Mouse (Mus musculus) lung, embryonic 15.5 days (tissue): ENCODE measurements at regions not wholly inside any gene's neighbourhood (a gene's known extent, or its start where the extent isn't known, plus 50 kb on each side); places are given as distances from the start of the nearest gene placed in this dataset.
"Not testable (repeated sequence)": the region's sequence is repeated elsewhere in the genome, so short reads cannot be mapped to it uniquely, and the experiment has no call there.

Source experiments
- ATAC-seq: fragments of 200-750 bp; cut with Nextera tagmentation; 2 replicates; pipeline ENCODE4 v1.8.0; 2017; ENCODE audit warnings: moderate number of reproducible peaks, borderline replicate concordance; ENCODE audit not compliant: low FRiP score, low TSS enrichment; ENCODE audit errors: extremely low read depth
- H3K27ac ChIP-seq: fragments of 300-500 bp; sonication (generic); 2 replicates; pipeline ENCODE4 v1.5.1; 2015; ENCODE audit warnings: moderate library complexity, mild to moderate bottlenecking, inconsistent platforms
- H3K27me3 ChIP-seq: fragments of 300-500 bp; sonication (generic); 2 replicates; pipeline ENCODE4 v1.6.1; 2015; ENCODE audit warnings: inconsistent platforms
- H3K36me3 ChIP-seq: fragments of 300-500 bp; sonication (generic); 2 replicates; pipeline ENCODE4 v1.6.1; 2015; ENCODE audit warnings: inconsistent platforms
- H3K4me1 ChIP-seq: fragments of 300-500 bp; sonication (generic); 2 replicates; pipeline ENCODE4 v1.6.1; 2015; ENCODE audit warnings: inconsistent platforms
- H3K4me2 ChIP-seq: fragments of 300-500 bp; sonication (generic); 2 replicates; pipeline ENCODE4 v1.6.1; 2015; ENCODE audit warnings: inconsistent platforms, mild to moderate bottlenecking, moderate library complexity
- H3K4me3 ChIP-seq: fragments of 300-500 bp; sonication (generic); 2 replicates; pipeline ENCODE4 v1.5.1; 2015; ENCODE audit warnings: mild to moderate bottlenecking, inconsistent platforms
- H3K9ac ChIP-seq: fragments of 300-500 bp; sonication (generic); 2 replicates; pipeline ENCODE4 v1.6.1; 2015; ENCODE audit warnings: inconsistent platforms
- H3K9me3 ChIP-seq: fragments of 300-500 bp; sonication (generic); 2 replicates; pipeline ENCODE4 v1.6.1; 2016; ENCODE audit warnings: inconsistent platforms
- WGBS: fragments of 180-500 bp; shearing (Covaris S2); methylation state at CpG from one replicate; pipeline ENCODE4 v1.1.7; 2015; 5-methylcytosine and 5-hydroxymethylcytosine counted together

DNA sequence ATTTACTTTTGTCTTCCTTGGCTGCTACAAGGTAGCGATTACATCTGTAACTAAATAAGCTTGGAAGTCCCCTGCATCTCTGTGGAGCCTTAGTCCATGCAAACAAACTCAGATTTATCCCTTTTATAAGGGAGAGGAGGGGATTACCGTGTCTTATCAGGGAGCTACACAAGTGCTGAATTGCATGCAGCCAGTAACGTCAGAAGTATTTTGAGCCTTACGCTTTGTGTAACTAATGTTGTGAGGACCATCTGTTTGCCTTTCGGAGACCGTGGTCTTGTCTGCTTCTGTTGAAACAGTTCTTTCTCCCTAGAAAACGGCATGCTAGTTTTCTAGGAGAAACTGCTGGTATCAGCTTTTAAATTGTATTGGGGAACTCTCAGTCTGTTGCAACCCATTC, 58.0 kb upstream of the Dmrta1 start:
- Histone ChIP-seq H3K27ac (no peak overlapping the region), H3K27me3 (no peaks in the 10 kb centered on the region), H3K4me3 (no peak overlapping the region), H3K9me3 (no peaks in the 10 kb centered on the region), H3K4me1 (no peaks in the 10 kb centered on the region), H3K36me3 (no peaks in the 10 kb centered on the region), H3K9ac (no peak overlapping the region), H3K4me2 (no peak overlapping the region)
- 39% methylated on average over 7 of the region's 7 CpGs for WGBS
- no peak for ATAC-seq

DNA sequence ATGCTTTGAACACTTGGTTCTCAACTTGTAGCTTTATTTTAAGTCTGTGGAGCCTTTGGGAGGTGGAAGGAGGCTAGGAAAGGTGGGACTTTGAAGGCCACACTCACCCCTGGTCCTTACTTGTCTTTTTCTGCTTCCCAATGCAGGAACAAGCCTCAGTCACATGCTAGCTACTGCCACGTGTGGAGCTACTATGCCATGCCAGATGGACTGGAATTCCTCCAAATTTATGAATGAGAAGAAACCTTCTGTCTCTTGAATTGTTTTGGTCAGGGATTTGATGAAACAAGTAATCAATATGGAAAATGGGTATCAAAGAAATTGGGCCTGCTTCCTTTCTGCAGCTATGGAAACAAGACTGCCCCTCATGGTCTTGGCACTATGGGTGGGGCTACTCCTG, 74.5 kb upstream of the Dmrta1 start:
- H3K9ac ChIP-seq: no peak overlapping the region
- H3K36me3 ChIP-seq: no peaks in the 10 kb centered on the region
- no peak overlapping the region for H3K27ac ChIP-seq
- H3K4me3 ChIP-seq: no peak overlapping the region
- ATAC-seq: no peak
- no peaks in the 10 kb centered on the region for H3K9me3 ChIP-seq
- no peak overlapping the region for H3K4me2 ChIP-seq
- no peaks in the 10 kb centered on the region for H3K27me3 ChIP-seq
- H3K4me1 ChIP-seq: no peaks in the 10 kb centered on the region
- 44% methylated on average over 1 of the region's 1 CpGs for WGBS

DNA sequence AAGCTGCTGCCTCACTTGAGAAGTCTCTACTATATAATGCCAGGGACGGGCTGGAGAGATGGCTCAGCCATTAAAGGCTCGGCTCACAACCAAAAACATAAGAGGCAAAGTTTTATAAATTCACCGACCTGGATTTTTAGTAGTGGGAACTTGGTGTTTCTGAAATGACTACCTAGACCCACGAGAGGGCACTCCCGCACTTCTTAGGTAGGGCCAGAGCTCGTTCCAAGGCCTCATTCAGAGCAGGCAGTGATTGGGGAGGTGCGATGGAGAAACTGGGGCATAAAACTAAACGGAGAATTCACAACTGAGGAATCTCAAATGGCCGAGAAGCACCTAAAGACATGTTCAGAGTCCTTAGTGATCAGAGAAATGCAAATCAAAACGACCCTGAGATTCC, 103.7 kb upstream of the Dmrta1 start:
- Histone ChIP-seq H3K9me3 (no peaks in the 10 kb centered on the region), H3K27me3 (no peaks in the 10 kb centered on the region), H3K4me1 (no peaks in the 10 kb centered on the region), H3K36me3 (no peaks in the 10 kb centered on the region), H3K9ac (no peak overlapping the region), H3K4me3 (no peak overlapping the region), H3K4me2 (no peak overlapping the region), H3K27ac (no peak overlapping the region)
- 14% methylated on average over 10 of the region's 10 CpGs for WGBS
- no peak for ATAC-seq

DNA sequence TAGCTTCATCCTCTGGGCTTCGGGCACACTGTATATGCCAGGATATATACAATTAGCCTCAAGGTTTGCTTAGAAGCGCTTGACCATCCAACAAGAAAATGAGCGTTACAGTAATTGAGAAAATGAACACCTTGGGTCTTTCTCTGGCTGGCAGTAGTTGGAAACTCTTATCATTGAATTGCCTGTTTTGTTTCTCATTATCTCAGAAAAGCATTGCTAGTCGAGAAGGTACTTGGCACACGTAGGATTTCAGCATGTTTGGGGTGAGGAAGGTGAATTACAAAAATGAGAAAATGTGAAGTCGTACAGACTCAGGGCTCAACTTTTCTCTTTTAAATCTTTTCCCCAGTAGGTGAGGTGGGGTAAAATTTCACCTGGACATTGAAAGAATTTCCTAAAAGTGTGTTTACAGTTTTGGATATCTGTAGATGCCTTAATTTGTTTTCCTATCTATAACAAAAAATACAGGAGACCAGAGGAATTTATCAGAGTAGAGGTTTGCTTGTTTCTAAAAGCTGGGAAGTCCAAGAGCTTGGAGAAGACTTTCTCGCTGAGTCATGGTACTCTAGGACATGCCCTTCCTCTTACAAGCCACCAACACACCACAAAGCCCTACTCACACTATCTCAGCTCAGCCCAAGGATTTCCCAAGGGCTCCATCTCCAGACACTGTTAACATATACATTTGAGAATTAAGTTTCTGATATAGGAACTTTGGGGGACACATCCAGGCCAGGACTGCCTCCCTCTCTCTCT, 124.3 kb upstream of the Dmrta1 start:
- H3K9ac ChIP-seq: no peak overlapping the region
- H3K4me2 ChIP-seq: no peak overlapping the region
- no peaks in the 10 kb centered on the region for H3K4me1 ChIP-seq
- no peak for ATAC-seq
- WGBS: 72% methylated on average over 7 of the region's 7 CpGs
- H3K36me3 ChIP-seq: no peaks in the 10 kb centered on the region
- no peak overlapping the region for H3K4me3 ChIP-seq
- no peaks in the 10 kb centered on the region for H3K9me3 ChIP-seq
- H3K27ac ChIP-seq: no peak overlapping the region
- H3K27me3 ChIP-seq: no peaks in the 10 kb centered on the region

DNA sequence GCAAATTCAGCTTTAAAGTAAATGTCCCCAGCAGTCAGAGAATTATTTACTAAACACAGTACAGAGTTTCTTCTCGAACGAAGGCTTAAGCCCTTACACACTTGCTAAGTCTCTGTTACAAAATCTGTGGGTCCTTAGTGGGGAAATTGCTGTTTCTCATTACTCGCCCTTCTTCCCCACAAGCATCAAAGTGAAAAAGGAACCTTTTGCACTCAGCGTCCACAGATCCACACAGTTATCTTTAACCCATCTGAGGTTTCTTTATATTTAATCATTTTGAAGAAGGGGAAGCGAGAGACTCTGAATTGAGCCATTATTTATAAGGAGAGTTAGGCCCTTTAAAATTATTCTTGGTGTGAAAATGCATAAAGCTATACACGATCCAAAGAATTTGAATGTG, 126.7 kb upstream of the Dmrta1 start:
- H3K4me1 ChIP-seq: no peaks in the 10 kb centered on the region
- H3K9me3 ChIP-seq: no peaks in the 10 kb centered on the region
- 69% methylated on average over 6 of the region's 6 CpGs for WGBS
- no peaks in the 10 kb centered on the region for H3K36me3 ChIP-seq
- ATAC-seq: no peak
- no peaks in the 10 kb centered on the region for H3K27me3 ChIP-seq
- no peak overlapping the region for H3K27ac ChIP-seq
- H3K9ac ChIP-seq: no peak overlapping the region
- no peak overlapping the region for H3K4me2 ChIP-seq
- no peak overlapping the region for H3K4me3 ChIP-seq

DNA sequence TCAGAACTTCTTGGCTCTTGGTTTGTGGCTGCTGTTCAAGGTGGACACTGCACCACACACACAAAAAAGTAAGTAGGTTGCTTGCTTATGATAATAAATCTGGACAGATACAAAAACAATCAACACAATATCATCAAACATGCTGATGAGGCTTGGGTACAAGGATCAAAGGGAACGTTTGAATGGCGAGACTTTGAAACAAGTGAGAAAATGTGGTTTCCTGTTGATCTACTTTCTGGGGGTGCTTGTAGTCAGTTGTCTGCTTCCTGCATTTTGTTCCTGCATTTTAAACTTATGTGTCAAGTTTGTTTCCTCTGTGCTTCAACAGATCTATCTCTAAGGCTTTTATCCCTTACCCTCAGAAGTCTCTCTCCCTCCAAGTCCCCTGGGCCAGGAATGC, 128.7 kb upstream of the Dmrta1 start:
- H3K9me3 ChIP-seq: no peaks in the 10 kb centered on the region
- no peak for ATAC-seq
- no peak overlapping the region for H3K4me2 ChIP-seq
- no peak overlapping the region for H3K4me3 ChIP-seq
- H3K9ac ChIP-seq: no peak overlapping the region
- H3K27ac ChIP-seq: no peak overlapping the region
- WGBS: 74% methylated on average over 2 of the region's 2 CpGs
- H3K4me1 ChIP-seq: no peaks in the 10 kb centered on the region
- no peaks in the 10 kb centered on the region for H3K27me3 ChIP-seq
- no peaks in the 10 kb centered on the region for H3K36me3 ChIP-seq

DNA sequence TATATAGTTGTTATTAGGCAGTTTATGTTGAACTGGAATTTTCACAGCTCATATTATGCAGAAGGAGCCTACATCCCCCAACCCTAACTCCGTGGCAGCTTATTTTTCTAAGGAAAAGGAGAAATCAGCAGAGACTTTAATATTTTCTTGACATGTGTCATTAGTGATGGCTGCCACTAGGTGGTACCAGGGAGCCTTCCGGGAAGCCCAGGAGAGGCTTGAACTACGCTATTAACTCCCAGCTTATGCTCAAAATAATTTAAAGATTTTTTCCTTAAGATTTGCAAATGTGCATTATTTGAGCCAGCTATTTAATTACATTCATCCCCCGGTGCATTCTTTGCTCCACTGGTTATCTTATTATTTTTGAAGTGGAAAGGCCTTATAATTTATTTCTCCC, 146.8 kb upstream of the Dmrta1 start:
- no peak overlapping the region for H3K4me3 ChIP-seq
- peaks cover 37% of the 10 kb centered on the region for H3K27me3 ChIP-seq
- no peaks in the 10 kb centered on the region for H3K36me3 ChIP-seq
- no peak overlapping the region for H3K27ac ChIP-seq
- no peak for ATAC-seq
- H3K9me3 ChIP-seq: no peaks in the 10 kb centered on the region
- H3K4me2 ChIP-seq: no peak overlapping the region
- no peaks in the 10 kb centered on the region for H3K4me1 ChIP-seq
- 7% methylated on average over 4 of the region's 4 CpGs for WGBS
- H3K9ac ChIP-seq: no peak overlapping the region

DNA sequence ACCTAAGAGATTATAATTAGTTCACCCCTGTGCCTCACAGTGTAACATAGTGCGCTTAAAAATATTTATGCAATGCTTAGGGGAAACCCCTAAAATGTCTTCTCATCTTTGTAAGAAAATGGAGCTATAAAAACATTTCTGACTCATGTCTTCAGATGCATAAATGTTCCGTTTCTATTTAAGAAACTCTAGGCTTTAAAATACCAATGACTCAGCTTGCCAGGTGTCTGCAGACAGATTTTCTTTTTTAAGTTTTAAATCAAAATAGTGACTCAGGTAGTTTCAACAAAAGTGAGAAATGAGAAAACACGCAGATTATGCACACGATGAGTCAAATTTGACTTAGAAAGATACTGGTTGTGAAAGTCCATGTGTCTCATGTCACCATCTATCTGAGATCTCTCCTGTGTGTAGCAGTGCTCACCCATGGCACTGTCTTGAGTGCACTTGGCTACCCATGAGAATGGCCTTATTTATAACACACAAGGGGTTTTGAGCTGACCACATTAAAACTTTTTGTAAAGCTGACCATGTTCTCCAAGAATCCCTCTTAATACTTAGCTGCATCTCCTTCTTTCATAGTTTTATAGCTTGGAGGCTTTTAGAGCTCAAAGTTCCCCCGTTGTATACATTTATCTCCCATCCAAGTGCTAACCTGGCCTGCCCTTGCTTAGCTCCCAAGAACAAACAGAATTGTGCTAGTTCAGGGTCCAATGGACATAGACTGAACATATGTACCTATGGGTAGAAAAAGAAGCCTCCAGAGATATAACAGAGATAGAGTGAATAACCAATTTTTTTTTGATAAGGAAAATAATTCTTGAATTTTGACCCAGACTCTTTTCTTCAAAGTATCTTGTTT, 149.0 kb upstream of the Dmrta1 start:
- H3K27ac ChIP-seq: no peak overlapping the region
- H3K27me3 ChIP-seq: peaks cover 50% of the 10 kb centered on the region
- no peak overlapping the region for H3K4me2 ChIP-seq
- ATAC-seq: no peak
- 77% methylated on average over 5 of the region's 5 CpGs for WGBS
- H3K4me1 ChIP-seq: no peaks in the 10 kb centered on the region
- no peaks in the 10 kb centered on the region for H3K9me3 ChIP-seq
- no peaks in the 10 kb centered on the region for H3K36me3 ChIP-seq
- no peak overlapping the region for H3K9ac ChIP-seq
- no peak overlapping the region for H3K4me3 ChIP-seq

DNA sequence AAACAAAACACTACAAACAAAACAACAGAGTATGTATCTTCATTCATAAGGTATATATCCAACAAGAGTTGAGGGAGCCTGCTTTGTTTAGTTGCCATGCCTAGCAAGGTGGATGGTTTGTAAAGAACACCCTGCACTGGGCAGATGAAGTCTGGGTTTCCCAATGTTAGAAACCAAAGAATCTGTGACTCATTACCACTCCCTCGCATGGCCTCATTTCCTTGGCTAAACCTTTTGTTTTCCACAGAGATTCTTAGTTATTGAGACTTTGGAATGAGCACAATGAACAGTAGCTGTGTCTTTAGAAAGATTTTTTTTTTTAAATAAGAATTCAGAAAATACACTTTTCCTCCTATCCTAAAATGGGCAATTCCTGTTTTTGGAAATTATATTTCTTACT, 151.3 kb upstream of the Dmrta1 start:
- Histone ChIP-seq H3K9me3 (no peaks in the 10 kb centered on the region), H3K9ac (no peak overlapping the region), H3K36me3 (no peaks in the 10 kb centered on the region), H3K4me3 (no peak overlapping the region), H3K4me1 (peaks cover 8% of the 10 kb centered on the region; the same call in 1 of the 2 replicates), H3K27me3 (peaks cover 63% of the 10 kb centered on the region), H3K4me2 (no peak overlapping the region), H3K27ac (no peak overlapping the region)
- 63% methylated on average over 1 of the region's 1 CpGs for WGBS
- ATAC-seq: no peak

DNA sequence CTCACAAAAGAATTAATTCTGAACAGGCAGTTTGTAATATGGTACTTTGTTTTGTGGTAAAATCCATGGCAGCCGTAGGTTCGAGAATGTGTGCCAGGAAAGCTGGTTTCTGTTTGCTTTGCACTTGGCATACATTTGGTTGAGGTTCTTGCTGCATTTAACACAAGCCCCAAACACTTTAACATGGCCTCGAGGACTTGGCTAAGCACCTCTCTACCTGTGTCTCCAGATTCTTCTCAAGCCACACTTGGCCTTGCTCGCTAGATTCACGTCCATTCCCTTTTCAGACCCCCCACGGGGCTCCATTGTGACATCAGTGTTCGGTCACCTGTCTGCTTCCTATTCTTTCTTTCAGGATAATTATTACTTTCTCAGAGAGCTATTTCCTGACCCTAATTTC, 151.9 kb upstream of the Dmrta1 start:
- 49% methylated on average over 7 of the region's 7 CpGs for WGBS
- Histone ChIP-seq H3K9me3 (no peaks in the 10 kb centered on the region), H3K27ac (no peak overlapping the region), H3K27me3 (peaks cover 67% of the 10 kb centered on the region), H3K4me1 (peaks cover 8% of the 10 kb centered on the region; the same call in 1 of the 2 replicates), H3K4me3 (no peak overlapping the region), H3K36me3 (no peaks in the 10 kb centered on the region), H3K4me2 (no peak overlapping the region), H3K9ac (no peak overlapping the region)
- ATAC-seq: no peak

DNA sequence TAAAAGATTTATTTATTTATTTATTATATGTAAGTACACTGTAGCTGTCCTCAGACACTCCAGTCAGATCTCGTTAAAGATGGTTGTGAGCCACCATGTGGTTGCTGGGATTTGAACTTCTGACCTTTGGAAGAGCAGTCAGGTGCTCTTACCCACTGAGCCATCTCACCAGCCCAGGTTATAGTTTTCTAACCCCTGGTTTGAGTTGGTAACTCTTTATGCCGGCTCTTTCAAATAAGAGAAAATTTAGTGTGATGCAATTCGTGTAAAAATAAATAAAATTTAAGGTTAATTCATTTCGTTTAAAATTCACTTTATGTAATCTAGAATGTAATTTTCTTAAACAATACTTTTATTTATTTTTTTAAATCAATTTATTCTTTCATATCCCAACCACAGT, 153.7 kb upstream of the Dmrta1 start:
- not testable (repeated sequence) for H3K36me3 ChIP-seq, H3K4me1 ChIP-seq, H3K9ac ChIP-seq, H3K4me3 ChIP-seq, ATAC-seq, H3K9me3 ChIP-seq, H3K4me2 ChIP-seq, H3K27ac ChIP-seq
- WGBS: 54% methylated on average over 4 of the region's 4 CpGs
- H3K27me3 ChIP-seq: peaks cover 49% of the 10 kb centered on the region
